Mouse (Mus musculus) embryonic facial prominence, embryonic 11.5 days (tissue): ENCODE measurements around the gene Catsperz. TPM values are rescaled to one million over a fixed set of nuclear protein-coding genes. Genes with fewer than 3 reads are reported as not detected.

Source experiments
- ATAC-seq: fragments of 200-750 bp; cut with Nextera tagmentation; replicated peaks from 2 replicates; pipeline ENCODE4 v1.8.0; 2017; ENCODE audit warnings: low read depth; ENCODE audit not compliant: insufficient number of reproducible peaks, low FRiP score, low TSS enrichment
- DNase-seq: peaks from one replicate; pipeline ENCODE4 v3.0.0-alpha.2; 2015; ENCODE audit warnings: low spot score
- H3K27ac ChIP-seq: fragments of 300-500 bp; sonication (generic); replicated peaks from 2 replicates; pipeline ENCODE4 v1.5.1; 2014; ENCODE audit warnings: mild to moderate bottlenecking, low read depth, low read length, control low read depth
- H3K27me3 ChIP-seq: fragments of 300-500 bp; sonication (generic); 2 replicates; pipeline ENCODE4 v1.6.1; 2014; ENCODE audit warnings: mild to moderate bottlenecking, low read length, moderate library complexity, mixed read lengths; ENCODE audit not compliant: control insufficient read depth, insufficient read depth
- H3K36me3 ChIP-seq: fragments of 300-500 bp; sonication (generic); replicated peaks from 2 replicates; pipeline ENCODE4 v1.6.1; 2014; ENCODE audit warnings: low read depth, mild to moderate bottlenecking, low read length, moderate library complexity, mixed read lengths; ENCODE audit not compliant: control insufficient read depth, insufficient read depth
- H3K4me1 ChIP-seq: fragments of 300-500 bp; sonication (generic); 2 replicates; pipeline ENCODE4 v1.6.1; 2014; ENCODE audit warnings: low read length, mixed read lengths; ENCODE audit not compliant: control insufficient read depth, insufficient read depth
- H3K4me2 ChIP-seq: fragments of 300-500 bp; sonication (generic); 2 replicates; pipeline ENCODE4 v1.6.1; 2014; ENCODE audit warnings: low read depth, mild to moderate bottlenecking, control low read depth, low read length, moderate library complexity
- H3K4me3 ChIP-seq: fragments of 300-500 bp; sonication (generic); 2 replicates; pipeline ENCODE4 v1.5.1; 2014; ENCODE audit warnings: low read depth, low read length, control low read depth
- H3K9ac ChIP-seq: fragments of 300-500 bp; sonication (generic); replicated peaks from 2 replicates; pipeline ENCODE4 v1.6.1; 2014; ENCODE audit warnings: mild to moderate bottlenecking, control low read depth, low read length
- H3K9me3 ChIP-seq: fragments of 300-500 bp; sonication (generic); replicated peaks from 2 replicates; pipeline ENCODE4 v1.6.1; 2016; ENCODE audit warnings: mild to moderate bottlenecking, low read length, inconsistent platforms, mixed read lengths; ENCODE audit not compliant: control insufficient read depth
- WGBS: fragments of 180-500 bp; shearing (Covaris S2); extraction: QIAGEN DNeasy Blood & Tissue Kit; methylation state at CpG from one replicate; pipeline ENCODE4 v1.1.7; 2014; 5-methylcytosine and 5-hydroxymethylcytosine counted together
- polyA plus RNA-seq: library from polyadenylated mRNA; unstranded; fragments of >200 nt; fragmentation: Nextera tagmentation; extraction: Ambion mirVana; gene quantifications from 2 replicates; pipeline ENCODE4 v1.2.1, GENCODE M21; 2014

Catsperz gene
- polyA plus RNA-seq, 1 experiment from 2014 or later, result 1.9 TPM

- Histone ChIP-seq H3K4me1 (peaks cover 6% of the 10 kb centered on the region), H3K4me2 (peak overlapping the region; percentile 94), H3K36me3 (peaks cover 3% of the 10 kb centered on the region), H3K27me3 (no peaks in the 10 kb centered on the region), H3K9me3 (no peaks in the 10 kb centered on the region), H3K4me3 (peak overlapping the region; percentile 44), H3K27ac (peak overlapping the region; percentile 91), H3K9ac (peak overlapping the region; percentile 74)
- ATAC-seq (peak; percentile 75), DNase-seq (peak; percentile 95)
- under 1% methylated on average over 35 of the region's 35 CpGs for WGBS
These were observed 26.3 kb upstream of the Catsperz start for GRCm38 (mm10) chr19:6951381-6951968.

- H3K27me3 ChIP-seq, result no peaks in the 10 kb centered on the region
- H3K4me1 ChIP-seq, result peaks cover 6% of the 10 kb centered on the region
- H3K36me3 ChIP-seq, result peaks cover 2% of the 10 kb centered on the region
- ATAC-seq (peak; percentile 55), DNase-seq (peak; percentile 80)
- H3K27ac ChIP-seq, result peak overlapping the region; percentile 91
- H3K9ac ChIP-seq, result peak overlapping the region; percentile 74
- peak overlapping the region; percentile 44 for H3K4me3 ChIP-seq
- peak overlapping the region; percentile 94 for H3K4me2 ChIP-seq
- H3K9me3 ChIP-seq, result no peaks in the 10 kb centered on the region
- under 1% methylated on average over 28 of the region's 28 CpGs for WGBS
These were observed 25.5 kb upstream of the Catsperz start for GRCm38 (mm10) chr19:6950613-6951153.

GRCm38 (mm10) chr19:6949951-6950350, 24.8 kb upstream of the Catsperz start:
- WGBS, result 56% methylated on average over 5 of the region's 5 CpGs
- peak overlapping the region; percentile 44; the same call in 1 of the 2 replicates for H3K4me3 ChIP-seq
- peak overlapping the region; percentile 94 for H3K4me2 ChIP-seq
- DNase-seq (no peak), ATAC-seq (no peak)
- peaks cover 6% of the 10 kb centered on the region for H3K4me1 ChIP-seq
- H3K36me3 ChIP-seq, result no peaks in the 10 kb centered on the region
- H3K27ac ChIP-seq, result 0 out of 2 replicates have a peak overlapping the region, but pooled peaks have one; percentile 64
- H3K9me3 ChIP-seq, result no peaks in the 10 kb centered on the region
- no peaks in the 10 kb centered on the region for H3K27me3 ChIP-seq
- peak overlapping the region; percentile 74 for H3K9ac ChIP-seq

- Histone ChIP-seq H3K27me3 (no peaks in the 10 kb centered on the region), H3K4me2 (no peak overlapping the region), H3K4me3 (no peak overlapping the region), H3K4me1 (peaks cover 6% of the 10 kb centered on the region), H3K36me3 (no peaks in the 10 kb centered on the region), H3K9ac (no peak overlapping the region), H3K9me3 (no peaks in the 10 kb centered on the region), H3K27ac (no peak overlapping the region)
- ATAC-seq (no peak), DNase-seq (no peak)
- 90% methylated on average over 5 of the region's 5 CpGs for WGBS
These were observed 24.4 kb upstream of the Catsperz start for GRCm38 (mm10) chr19:6949532-6949931.

- H3K4me3 ChIP-seq, result no peak overlapping the region
- no peaks in the 10 kb centered on the region for H3K27me3 ChIP-seq
- no peaks in the 10 kb centered on the region for H3K36me3 ChIP-seq
- H3K4me2 ChIP-seq, result no peak overlapping the region
- peaks cover 6% of the 10 kb centered on the region for H3K4me1 ChIP-seq
- no peak for DNase-seq
- no peak for ATAC-seq
- H3K9ac ChIP-seq, result no peak overlapping the region
- 83% methylated on average over 4 of the region's 4 CpGs for WGBS
- H3K27ac ChIP-seq, result no peak overlapping the region
- H3K9me3 ChIP-seq, result no peaks in the 10 kb centered on the region
These were observed 23.0 kb upstream of the Catsperz start for GRCm38 (mm10) chr19:6948186-6948585.

GRCm38 (mm10) chr19:6947742-6948141, 22.6 kb upstream of the Catsperz start:
- H3K27me3 ChIP-seq, result no peaks in the 10 kb centered on the region
- DNase-seq (no peak), ATAC-seq (no peak)
- H3K4me3 ChIP-seq, result no peak overlapping the region
- no peak overlapping the region for H3K27ac ChIP-seq
- H3K4me2 ChIP-seq, result no peak overlapping the region
- peaks cover 5% of the 10 kb centered on the region for H3K4me1 ChIP-seq
- H3K9me3 ChIP-seq, result no peaks in the 10 kb centered on the region
- no peaks in the 10 kb centered on the region for H3K36me3 ChIP-seq
- 43% methylated on average over 4 of the region's 4 CpGs for WGBS
- H3K9ac ChIP-seq, result no peak overlapping the region

GRCm38 (mm10) chr19:6943709-6944108, 18.5 kb upstream of the Catsperz start:
- DNase-seq, result no peak
- Histone ChIP-seq H3K4me1 (no peaks in the 10 kb centered on the region), H3K4me2 (no peak overlapping the region), H3K9ac (no peak overlapping the region), H3K4me3 (no peak overlapping the region), H3K27ac (no peak overlapping the region), H3K9me3 (no peaks in the 10 kb centered on the region), H3K27me3 (no peaks in the 10 kb centered on the region), H3K36me3 (no peaks in the 10 kb centered on the region)
- no peak for ATAC-seq
- 88% methylated on average over 6 of the region's 6 CpGs for WGBS

- peak overlapping the region; percentile 91; the same call in 1 of the 2 replicates for H3K27ac ChIP-seq
- peak overlapping the region; percentile 93 for H3K9ac ChIP-seq
- WGBS, result 22% methylated on average over 5 of the region's 5 CpGs
- no peak for ATAC-seq
- H3K27me3 ChIP-seq, result no peaks in the 10 kb centered on the region
- H3K4me1 ChIP-seq, result no peaks in the 10 kb centered on the region
- peak overlapping the region; percentile 98 for H3K4me2 ChIP-seq
- H3K4me3 ChIP-seq, result peak overlapping the region; percentile 80
- no peaks in the 10 kb centered on the region for H3K36me3 ChIP-seq
- no peaks in the 10 kb centered on the region for H3K9me3 ChIP-seq
- DNase-seq, result no peak
These were observed 17.6 kb upstream of the Catsperz start for GRCm38 (mm10) chr19:6942764-6943163.
